Mouse (Mus musculus): Measurements from ENCODE around the gene Shcbp1l.
"Not testable (repeated sequence)": the region's sequence is repeated elsewhere in the genome, so short reads cannot be mapped to it uniquely, and the experiment has no call there.

Gene Shcbp1l

GRCm38 (mm10) chr1:153424770-153425584, at the start of gene Shcbp1l:
Gene Shcbp1l (plus strand): TSS chr1:153425162.
- DNase-seq (ENCODE audit: low read depth, low spot score), result peak; percentile 94

- no peak for DNase-seq (ENCODE audit: low read depth, low spot score)
Observed at GRCm38 (mm10) chr1:153376446-153376845, 48.5 kb upstream of the Shcbp1l start.

GRCm38 (mm10) chr1:153378587-153378986, 46.4 kb upstream of the Shcbp1l start:
- no peak for DNase-seq (ENCODE audit: low read depth, low spot score)

- no peak for DNase-seq (ENCODE audit: low read depth, low spot score)
Observed at GRCm38 (mm10) chr1:153379832-153380231, 45.1 kb upstream of the Shcbp1l start.

GRCm38 (mm10) chr1:153380746-153381282, 44.1 kb upstream of the Shcbp1l start:
- no peak for DNase-seq (ENCODE audit: low read depth, low spot score)

- DNase-seq (ENCODE audit: low read depth, low spot score), result no peak
Observed at GRCm38 (mm10) chr1:153385081-153385480, 39.9 kb upstream of the Shcbp1l start.

- not testable (repeated sequence) for DNase-seq (ENCODE audit: low read depth, low spot score)
Observed at GRCm38 (mm10) chr1:153385661-153386060, 39.3 kb upstream of the Shcbp1l start.

GRCm38 (mm10) chr1:153386271-153387069, 38.5 kb upstream of the Shcbp1l start:
- peak; percentile 91 for DNase-seq (ENCODE audit: low read depth, low spot score)

- DNase-seq (ENCODE audit: low read depth, low spot score), result not testable (repeated sequence)
Observed at GRCm38 (mm10) chr1:153395706-153396105, 29.3 kb upstream of the Shcbp1l start.

- DNase-seq (ENCODE audit: low read depth, low spot score), result peak; percentile 88
Observed at GRCm38 (mm10) chr1:153401765-153402164, 23.2 kb upstream of the Shcbp1l start.

- not testable (repeated sequence) for DNase-seq (ENCODE audit: low read depth, low spot score)
Observed at GRCm38 (mm10) chr1:153407641-153408040, 17.3 kb upstream of the Shcbp1l start.

GRCm38 (mm10) chr1:153408296-153408695, 16.7 kb upstream of the Shcbp1l start:
- not testable (repeated sequence) for DNase-seq (ENCODE audit: low read depth, low spot score)

- DNase-seq (ENCODE audit: low read depth, low spot score), result not testable (repeated sequence)
Observed at GRCm38 (mm10) chr1:153410915-153411314, 14.0 kb upstream of the Shcbp1l start.

- DNase-seq (ENCODE audit: low read depth, low spot score), result no peak
Observed at GRCm38 (mm10) chr1:153411723-153412122, 13.2 kb upstream of the Shcbp1l start.

GRCm38 (mm10) chr1:153412663-153413396, 12.1 kb upstream of the Shcbp1l start:
- DNase-seq (ENCODE audit: low read depth, low spot score), result not testable (repeated sequence)

GRCm38 (mm10) chr1:153413397-153414020, 11.5 kb upstream of the Shcbp1l start:
- DNase-seq (ENCODE audit: low read depth, low spot score), result not testable (repeated sequence)

GRCm38 (mm10) chr1:153414114-153414723, 10.7 kb upstream of the Shcbp1l start:
- DNase-seq (ENCODE audit: low read depth, low spot score), result peak; percentile 68

- DNase-seq (ENCODE audit: low read depth, low spot score), result no peak
Observed at GRCm38 (mm10) chr1:153414962-153415361, 10.0 kb upstream of the Shcbp1l start.

GRCm38 (mm10) chr1:153415742-153416141, 9.2 kb upstream of the Shcbp1l start:
- not testable (repeated sequence) for DNase-seq (ENCODE audit: low read depth, low spot score)

GRCm38 (mm10) chr1:153416271-153416832, 8.6 kb upstream of the Shcbp1l start:
- not testable (repeated sequence) for DNase-seq (ENCODE audit: low read depth, low spot score)
